Mouse (Mus musculus) hindbrain, embryonic 15.5 days (tissue): Measurements from ENCODE around the gene Gpr107. TPM values are rescaled to one million over a fixed set of nuclear protein-coding genes. Genes with fewer than 3 reads are reported as not detected.

ENCODE experiments used
- ATAC-seq: fragments of 200-750 bp; cut with Nextera tagmentation; 2 replicates; pipeline ENCODE4 v1.8.0; 2017; ENCODE audit warnings: low read depth, moderate number of reproducible peaks, moderate TSS enrichment; ENCODE audit not compliant: low FRiP score
- H3K27ac ChIP-seq: fragments of 300-500 bp; sonication (generic); replicated peaks from 2 replicates; pipeline ENCODE4 v1.5.1; 2015; ENCODE audit warnings: mild to moderate bottlenecking, inconsistent platforms
- H3K27me3 ChIP-seq: fragments of 300-500 bp; sonication (generic); 2 replicates; pipeline ENCODE4 v1.6.1; 2015; ENCODE audit warnings: control low read depth, inconsistent platforms
- H3K36me3 ChIP-seq: fragments of 300-500 bp; sonication (generic); 2 replicates; pipeline ENCODE4 v1.6.1; 2015; ENCODE audit warnings: control low read depth, inconsistent platforms
- H3K4me1 ChIP-seq: fragments of 300-500 bp; sonication (generic); replicated peaks from 2 replicates; pipeline ENCODE4 v1.6.1; 2015; ENCODE audit warnings: control low read depth, inconsistent platforms
- H3K4me2 ChIP-seq: fragments of 300-500 bp; sonication (generic); 2 replicates; pipeline ENCODE4 v1.6.1; 2015; ENCODE audit warnings: moderate library complexity, mild to moderate bottlenecking, inconsistent platforms
- H3K4me3 ChIP-seq: fragments of 300-500 bp; sonication (generic); 2 replicates; pipeline ENCODE4 v1.5.1; 2015; ENCODE audit warnings: mild to moderate bottlenecking, inconsistent platforms
- H3K9ac ChIP-seq: fragments of 300-500 bp; sonication (generic); 2 replicates; pipeline ENCODE4 v1.6.1; 2015; ENCODE audit warnings: inconsistent platforms
- H3K9me3 ChIP-seq: fragments of 300-500 bp; sonication (generic); 2 replicates; pipeline ENCODE4 v1.6.1; 2016; ENCODE audit warnings: control low read depth, inconsistent platforms
- WGBS: fragments of 180-500 bp; shearing (Covaris S2); methylation state at CpG from one replicate; pipeline ENCODE4 v1.1.7; 2015; 5-methylcytosine and 5-hydroxymethylcytosine counted together
- polyA plus RNA-seq: library from polyadenylated mRNA; unstranded; fragments of >200 nt; fragmentation: Nextera tagmentation; extraction: Ambion mirVana; gene quantifications from 2 replicates; pipeline ENCODE4 v1.2.1, GENCODE M21; 2015

The Gpr107 gene
- 38.0 and 39.0 TPM in 2 replicates for polyA plus RNA-seq

DNA sequence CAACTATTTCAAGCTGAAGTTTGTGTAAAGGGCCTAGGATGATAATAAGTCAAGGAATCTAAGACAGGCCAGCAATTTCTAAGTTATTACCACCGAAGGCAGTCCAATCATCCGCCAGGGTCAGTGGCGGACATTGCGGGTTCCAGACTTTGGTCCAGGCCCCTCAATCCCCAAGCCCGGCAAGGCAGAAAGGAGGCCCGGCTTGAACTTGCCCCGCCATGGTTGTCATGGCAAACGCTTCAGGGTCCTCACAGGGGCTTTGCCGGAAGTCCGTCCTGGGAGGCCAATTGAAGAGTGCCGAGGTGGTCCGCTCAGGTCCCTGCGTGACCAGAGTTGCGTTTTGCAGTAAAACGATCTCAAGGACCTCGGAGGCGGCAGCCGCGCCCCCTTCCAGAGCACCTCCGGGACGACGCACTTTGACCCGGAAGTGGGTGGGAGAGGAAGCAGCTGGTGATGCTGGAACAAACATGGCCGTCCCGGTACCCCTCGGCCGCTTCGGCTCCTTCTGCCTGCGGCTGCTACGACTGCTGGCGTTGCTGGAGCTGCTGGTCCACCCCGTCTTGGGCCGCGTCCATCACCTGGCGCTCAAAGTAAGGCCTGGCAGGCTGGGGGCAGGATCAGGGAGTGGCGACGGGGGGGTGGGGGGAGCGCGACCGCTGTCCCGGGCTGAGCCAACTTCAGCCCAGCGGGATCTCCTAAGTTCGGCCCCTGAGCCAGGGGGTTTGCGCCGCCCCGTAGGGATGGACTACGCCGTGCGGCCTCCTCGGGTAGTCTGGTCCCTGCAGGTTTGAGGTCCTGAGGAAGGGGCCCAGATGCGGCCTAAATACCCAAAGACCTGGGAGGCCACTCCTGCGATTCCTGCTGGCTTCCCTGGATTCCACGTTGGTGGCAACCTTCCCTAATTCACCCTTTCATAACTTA, at the start of gene Gpr107:
Gpr107 (plus strand) TSS at position 425 of the 921 bp plus-strand sequence.
- Histone ChIP-seq H3K36me3 (peaks cover 16% of the 10 kb centered on the region), H3K4me2 (peak within 1 kb of the TSS; percentile 81), H3K4me3 (peak within 1 kb of the TSS; percentile 90), H3K9ac (peak within 1 kb of the TSS; percentile 81), H3K4me1 (peaks cover 30% of the 10 kb centered on the region), H3K9me3 (no peaks in the 10 kb centered on the region), H3K27me3 (no peaks in the 10 kb centered on the region), H3K27ac (peak within 1 kb of the TSS; percentile 80)
- ATAC-seq: peak; percentile 95
- 1% methylated on average over 53 of the region's 53 CpGs for WGBS

DNA sequence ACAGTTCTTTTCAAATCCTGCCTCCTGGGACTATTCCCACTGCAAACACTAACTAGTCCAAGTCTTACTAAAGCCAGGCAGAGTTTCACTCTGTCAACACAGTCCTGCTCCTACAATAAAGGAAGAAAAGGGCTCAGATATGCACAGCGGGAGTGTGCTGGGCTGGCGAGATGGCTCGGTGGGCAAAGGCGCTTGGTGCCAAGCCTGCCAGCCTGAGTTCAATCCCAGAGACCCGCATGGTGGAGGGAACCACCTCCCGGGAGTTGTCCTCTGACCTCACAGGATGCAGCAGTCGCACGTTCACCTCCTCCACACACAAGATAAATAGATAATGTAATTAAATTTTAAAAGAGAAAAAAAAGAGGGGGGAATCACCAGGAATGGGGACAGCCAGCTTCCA, 48.8 kb upstream of the Gpr107 start:
- no peak overlapping the region for H3K9ac ChIP-seq
- no peaks in the 10 kb centered on the region for H3K36me3 ChIP-seq
- H3K9me3 ChIP-seq: no peaks in the 10 kb centered on the region
- ATAC-seq: no peak
- peaks cover 21% of the 10 kb centered on the region for H3K4me1 ChIP-seq
- no peak overlapping the region for H3K4me2 ChIP-seq
- no peak overlapping the region for H3K27ac ChIP-seq
- 76% methylated on average over 8 of the region's 8 CpGs for WGBS
- no peak overlapping the region for H3K4me3 ChIP-seq
- H3K27me3 ChIP-seq: no peaks in the 10 kb centered on the region

DNA sequence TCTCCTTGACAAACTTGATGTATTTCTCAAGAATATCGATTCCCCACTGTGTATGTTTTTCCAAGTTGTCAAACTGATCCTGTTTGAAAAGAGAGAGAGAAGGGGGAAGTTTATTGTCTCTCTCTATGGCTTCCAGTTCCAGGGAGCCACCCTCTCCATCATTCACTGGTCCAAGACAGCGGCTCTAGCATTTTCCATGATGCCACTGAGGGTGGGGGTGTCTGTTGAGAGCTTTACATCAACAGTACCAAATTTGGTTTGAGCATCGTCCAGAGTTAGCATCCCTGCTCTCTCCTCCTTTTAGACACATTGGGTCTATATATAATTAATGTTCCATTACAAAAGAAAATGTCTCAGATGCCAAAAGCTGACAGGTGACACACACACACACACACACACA, 46.8 kb upstream of the Gpr107 start:
- WGBS: 70% methylated on average over 3 of the region's 3 CpGs

DNA sequence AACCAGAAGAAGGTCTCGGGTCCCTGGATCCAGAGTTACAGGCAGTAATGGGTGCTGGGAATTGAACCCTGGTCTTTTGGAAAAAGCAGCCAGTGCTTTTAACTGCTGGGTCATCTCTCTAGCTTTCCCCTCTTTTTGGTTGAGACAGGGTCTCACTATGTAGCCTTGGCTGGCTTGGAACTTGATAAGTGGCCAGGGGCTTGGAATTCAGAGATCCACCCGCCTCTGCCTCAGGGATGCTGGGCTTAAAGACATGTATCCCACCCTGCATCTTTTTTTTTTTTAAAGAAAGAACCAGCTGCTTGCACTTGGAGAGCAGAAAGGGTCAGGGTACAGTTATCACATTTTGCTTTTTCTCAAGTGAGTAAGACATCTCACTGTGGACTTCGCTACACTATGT, 46.1 kb upstream of the Gpr107 start:
- H3K27me3 ChIP-seq: no peaks in the 10 kb centered on the region
- H3K36me3 ChIP-seq: no peaks in the 10 kb centered on the region
- H3K4me1 ChIP-seq: peaks cover 22% of the 10 kb centered on the region
- no peak overlapping the region for H3K4me2 ChIP-seq
- no peak for ATAC-seq
- H3K9me3 ChIP-seq: no peaks in the 10 kb centered on the region
- H3K9ac ChIP-seq: no peak overlapping the region
- no peak overlapping the region for H3K4me3 ChIP-seq
- peak overlapping the region; percentile 84 for H3K27ac ChIP-seq
- WGBS: 91% methylated on average over 3 of the region's 3 CpGs

More for the DNA sequence above, 46.8 kb upstream of the Gpr107 start:
- Histone ChIP-seq H3K4me2 (no peak overlapping the region), H3K4me3 (no peak overlapping the region), H3K9me3 (no peaks in the 10 kb centered on the region), H3K9ac (no peak overlapping the region), H3K27me3 (no peaks in the 10 kb centered on the region), H3K4me1 (peaks cover 22% of the 10 kb centered on the region), H3K27ac (no peak overlapping the region), H3K36me3 (no peaks in the 10 kb centered on the region)
- ATAC-seq: no peak

DNA sequence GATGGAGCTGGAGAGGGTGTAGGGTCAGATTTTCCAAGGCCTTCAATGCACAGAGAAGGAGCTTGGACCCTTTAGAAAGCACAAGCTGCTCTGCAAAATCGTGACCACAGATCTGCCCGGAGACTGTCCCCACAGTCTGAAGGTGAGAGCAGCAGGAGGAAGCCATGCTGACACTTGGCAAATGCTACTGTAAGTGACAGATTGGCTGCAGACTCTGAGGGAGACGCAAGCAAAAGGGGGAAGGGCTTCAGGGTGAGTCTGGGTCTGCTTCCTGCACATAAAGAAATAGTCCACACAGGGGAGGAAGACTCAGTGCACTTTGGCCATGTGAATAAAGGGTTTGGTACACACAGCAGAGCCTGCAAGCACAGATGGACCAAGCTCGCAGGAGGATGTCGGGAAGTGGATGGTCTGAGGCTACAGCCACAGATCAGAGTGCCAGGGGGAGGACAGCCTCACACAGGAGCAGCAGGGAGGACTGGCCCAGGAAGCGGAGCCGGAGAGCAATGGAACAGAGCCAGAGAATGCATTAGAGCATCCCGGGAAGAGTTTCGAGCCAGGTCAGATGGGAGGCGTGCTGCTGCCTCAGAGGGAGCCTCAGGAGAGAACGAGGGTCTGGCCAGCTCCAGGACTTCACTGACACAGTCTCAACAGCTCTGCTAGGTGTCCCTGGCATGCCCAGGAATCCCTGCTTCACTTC, 45.3 kb upstream of the Gpr107 start:
- peaks cover 22% of the 10 kb centered on the region for H3K4me1 ChIP-seq
- WGBS: 28% methylated on average over 11 of the region's 11 CpGs
- no peak overlapping the region for H3K4me3 ChIP-seq
- H3K27me3 ChIP-seq: no peaks in the 10 kb centered on the region
- H3K9me3 ChIP-seq: no peaks in the 10 kb centered on the region
- H3K36me3 ChIP-seq: no peaks in the 10 kb centered on the region
- H3K4me2 ChIP-seq: peak overlapping the region; percentile 17
- no peak overlapping the region for H3K9ac ChIP-seq
- peak overlapping the region; percentile 84 for H3K27ac ChIP-seq
- ATAC-seq: peak; percentile 80

DNA sequence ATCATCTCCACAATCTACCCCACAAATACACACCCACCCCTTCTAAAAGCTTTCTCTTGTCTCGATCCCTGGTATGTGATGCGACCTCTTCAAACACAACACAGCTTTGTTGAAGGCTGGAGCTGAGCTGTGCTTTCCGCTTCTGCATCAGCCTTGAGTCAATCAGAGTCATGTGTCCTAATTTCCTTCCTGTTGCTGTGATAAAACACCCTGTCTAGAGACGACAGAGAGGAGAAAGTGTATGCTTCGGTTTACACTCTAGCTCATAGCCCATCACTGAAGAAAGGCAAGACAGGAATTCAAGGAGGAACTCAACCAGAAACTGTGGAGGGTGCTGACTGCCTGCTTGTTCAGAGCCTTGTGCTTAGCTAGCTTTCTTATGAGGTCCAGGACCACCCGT, 43.9 kb upstream of the Gpr107 start:
- Histone ChIP-seq H3K9ac (no peak overlapping the region), H3K4me3 (no peak overlapping the region), H3K27ac (peak overlapping the region; percentile 84), H3K4me2 (no peak overlapping the region), H3K4me1 (peaks cover 22% of the 10 kb centered on the region), H3K36me3 (no peaks in the 10 kb centered on the region), H3K9me3 (no peaks in the 10 kb centered on the region), H3K27me3 (no peaks in the 10 kb centered on the region)
- WGBS: 80% methylated on average over 6 of the region's 6 CpGs
- ATAC-seq: no peak

DNA sequence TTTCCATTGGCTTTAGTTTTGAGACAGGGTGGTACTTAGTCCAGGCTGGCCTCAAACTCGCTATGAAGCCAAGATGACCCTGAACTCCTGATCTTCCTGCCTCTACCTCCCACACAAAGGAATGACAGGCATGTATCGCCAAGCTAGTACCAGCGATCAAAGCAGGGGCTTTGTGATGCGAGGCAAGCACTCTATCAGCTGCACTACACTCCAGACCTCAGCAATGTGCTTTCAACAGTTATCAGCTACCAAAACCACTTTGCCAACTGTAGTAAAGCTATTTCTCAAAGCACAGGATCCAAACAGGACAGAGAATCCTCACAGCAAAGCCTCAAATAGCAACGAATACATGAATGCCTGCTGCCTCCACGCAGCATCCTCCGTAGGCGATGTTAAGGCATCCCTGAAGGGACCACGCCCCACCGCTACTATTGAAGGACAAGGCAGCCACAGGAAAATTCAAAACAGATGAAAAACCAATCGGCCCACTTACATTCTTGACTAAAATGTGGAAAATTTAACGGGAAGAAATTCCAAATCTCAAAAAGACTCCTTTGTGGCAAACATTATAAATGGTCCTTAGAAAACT, 42.1 kb upstream of the Gpr107 start:
- 79% methylated on average over 12 of the region's 12 CpGs for WGBS
- H3K36me3 ChIP-seq: no peaks in the 10 kb centered on the region
- H3K27ac ChIP-seq: no peak overlapping the region
- peaks cover 22% of the 10 kb centered on the region for H3K4me1 ChIP-seq
- H3K9ac ChIP-seq: no peak overlapping the region
- no peaks in the 10 kb centered on the region for H3K9me3 ChIP-seq
- no peak overlapping the region for H3K4me2 ChIP-seq
- H3K4me3 ChIP-seq: no peak overlapping the region
- no peak for ATAC-seq
- H3K27me3 ChIP-seq: no peaks in the 10 kb centered on the region

DNA sequence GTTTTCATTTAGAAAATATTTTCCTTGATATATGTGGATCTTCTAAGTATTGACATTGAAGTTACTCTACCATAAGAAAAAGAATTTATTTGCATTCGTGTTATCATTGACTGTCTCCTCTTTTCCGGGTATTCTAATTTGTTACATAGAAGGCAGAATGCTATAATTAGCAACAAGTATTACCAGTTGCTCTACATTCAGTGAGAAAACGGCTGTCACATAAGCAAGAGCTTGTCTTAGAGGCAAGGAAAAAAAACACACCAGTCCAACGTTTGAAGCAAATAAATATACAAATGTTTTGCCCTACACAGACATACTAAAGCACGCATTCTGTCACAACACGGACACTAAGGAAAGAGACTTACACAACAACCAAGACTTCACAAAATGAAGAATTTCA, 40.4 kb upstream of the Gpr107 start:
- Histone ChIP-seq H3K4me2 (no peak overlapping the region), H3K27me3 (no peaks in the 10 kb centered on the region), H3K9me3 (no peaks in the 10 kb centered on the region), H3K4me3 (no peak overlapping the region), H3K4me1 (peaks cover 20% of the 10 kb centered on the region), H3K36me3 (no peaks in the 10 kb centered on the region), H3K27ac (no peak overlapping the region), H3K9ac (no peak overlapping the region)
- ATAC-seq: no peak
- 86% methylated on average over 6 of the region's 6 CpGs for WGBS

DNA sequence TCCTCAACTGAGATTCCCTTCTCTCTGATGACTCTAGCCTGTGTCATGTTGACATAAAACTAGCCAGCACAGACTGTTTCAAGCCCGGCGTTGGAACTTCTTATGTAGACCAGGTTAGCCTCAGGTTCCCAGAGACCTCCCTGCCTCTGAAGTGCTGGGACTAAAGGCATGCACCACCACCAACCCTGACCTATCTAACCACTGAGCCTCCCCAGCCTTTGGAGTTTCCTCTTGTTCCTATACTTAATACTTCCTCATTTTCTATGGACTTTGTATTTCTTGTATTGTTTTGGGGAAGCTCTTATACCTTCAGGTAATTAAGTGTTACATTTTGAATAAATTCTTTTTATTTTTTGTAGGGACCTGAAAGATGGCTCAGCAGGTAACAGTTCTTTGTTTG, 37.9 kb upstream of the Gpr107 start:
- Histone ChIP-seq H3K27me3 (no peaks in the 10 kb centered on the region), H3K4me1 (0 out of 2 replicates have a peak, but pooled peaks cover 4% of the 10 kb centered on the region), H3K9ac (no peak overlapping the region), H3K36me3 (no peaks in the 10 kb centered on the region), H3K9me3 (no peaks in the 10 kb centered on the region), H3K27ac (no peak overlapping the region), H3K4me2 (no peak overlapping the region), H3K4me3 (no peak overlapping the region)
- 98% methylated on average over 2 of the region's 2 CpGs for WGBS
- ATAC-seq: no peak

DNA sequence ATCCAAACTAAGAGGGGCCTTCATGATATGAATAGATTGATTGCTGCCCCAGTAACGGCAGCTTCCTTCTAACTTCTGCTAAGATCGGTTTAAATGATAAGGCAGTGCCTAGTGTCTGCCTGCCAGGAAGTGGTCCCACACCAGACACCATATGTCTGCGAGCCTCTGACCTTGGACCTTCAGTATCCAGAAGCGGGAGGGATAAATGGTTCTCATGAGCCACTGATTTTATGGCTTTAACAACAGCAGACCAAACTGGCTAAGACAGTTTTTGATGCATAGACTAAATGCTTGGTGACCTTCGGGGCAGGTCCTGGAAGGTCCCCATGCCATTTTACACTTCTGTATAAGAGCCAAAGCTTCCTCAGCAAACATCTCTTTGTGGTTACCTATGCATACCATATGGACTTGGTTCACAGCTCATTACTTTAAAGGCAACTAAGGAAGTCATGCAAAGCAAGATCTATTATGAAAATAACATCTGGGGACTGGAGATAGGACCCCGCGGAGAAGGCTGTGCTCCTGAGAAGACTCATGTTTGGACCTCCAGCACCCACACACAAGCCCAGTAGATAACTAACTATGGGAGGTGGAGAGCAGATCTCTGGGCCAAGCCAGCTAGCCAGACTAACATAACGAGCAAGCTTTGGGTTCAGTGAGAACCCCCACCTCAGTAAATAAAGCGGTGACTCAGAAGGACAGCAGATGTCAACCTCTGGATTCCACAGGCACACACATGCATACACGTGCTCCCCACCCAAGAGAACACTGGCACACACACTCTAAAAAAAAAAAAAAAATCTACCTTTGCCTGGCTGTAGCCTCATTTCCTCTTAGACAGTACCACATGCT, 36.8 kb upstream of the Gpr107 start:
- no peak for ATAC-seq
- no peak overlapping the region for H3K9ac ChIP-seq
- H3K27ac ChIP-seq: 0 out of 2 replicates have a peak overlapping the region, but pooled peaks have one; percentile 20
- no peak overlapping the region for H3K4me2 ChIP-seq
- WGBS: 80% methylated on average over 10 of the region's 10 CpGs
- no peaks in the 10 kb centered on the region for H3K36me3 ChIP-seq
- 0 out of 2 replicates have a peak, but pooled peaks cover 13% of the 10 kb centered on the region for H3K4me1 ChIP-seq
- H3K27me3 ChIP-seq: no peaks in the 10 kb centered on the region
- no peaks in the 10 kb centered on the region for H3K9me3 ChIP-seq
- no peak overlapping the region for H3K4me3 ChIP-seq

DNA sequence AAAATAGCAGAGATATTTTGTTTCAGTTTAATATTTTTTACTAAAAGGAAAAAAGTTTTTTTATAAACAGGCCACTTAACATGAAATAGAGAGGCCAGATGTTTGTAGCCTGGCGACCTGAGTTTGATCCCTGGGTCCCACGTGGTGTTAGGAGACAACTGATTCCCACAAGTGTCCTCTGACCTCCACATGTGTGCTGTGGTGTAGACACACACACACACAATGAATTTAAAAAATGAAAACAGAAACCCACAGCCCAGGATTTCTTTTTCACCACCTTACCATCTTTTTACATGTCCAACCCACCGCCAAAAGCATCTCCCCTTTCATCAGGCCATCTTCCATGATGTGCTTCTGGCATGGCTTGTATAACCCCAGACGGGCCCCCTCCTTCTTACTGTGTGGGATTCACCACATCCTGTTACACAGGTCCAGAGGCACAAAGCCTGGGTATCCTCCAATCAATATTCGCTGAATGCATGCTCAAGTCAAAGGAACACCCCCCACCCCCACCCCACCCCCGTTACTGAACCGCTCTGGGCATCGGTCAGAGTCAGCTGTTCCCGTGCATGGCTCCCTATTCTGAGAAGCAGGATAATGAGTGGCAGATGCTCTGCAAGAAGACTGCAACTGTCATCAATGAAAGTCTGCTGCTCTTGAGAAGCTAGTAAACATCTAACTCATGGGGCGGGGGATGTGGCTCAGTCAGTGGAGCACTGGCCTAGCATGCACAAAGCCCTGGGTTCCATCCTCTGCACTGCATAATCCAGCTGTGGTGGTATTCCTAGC, 36.0 kb upstream of the Gpr107 start:
- no peak overlapping the region for H3K4me2 ChIP-seq
- ATAC-seq: no peak
- no peaks in the 10 kb centered on the region for H3K27me3 ChIP-seq
- H3K36me3 ChIP-seq: no peaks in the 10 kb centered on the region
- no peak overlapping the region for H3K27ac ChIP-seq
- no peak overlapping the region for H3K4me3 ChIP-seq
- 62% methylated on average over 10 of the region's 10 CpGs for WGBS
- H3K9me3 ChIP-seq: no peaks in the 10 kb centered on the region
- 0 out of 2 replicates have a peak, but pooled peaks cover 13% of the 10 kb centered on the region for H3K4me1 ChIP-seq
- H3K9ac ChIP-seq: no peak overlapping the region
